ENCODE assay signal across 8 mouse cellular contexts in genomic region chr17:70377020-70377419, GRCm38 (mm10).
DNase-seq lines count a peak whose midpoint lies in the region; ATAC-seq and TF ChIP-seq lines count a peak whose summit lies in the region.

No protein-coding gene starts in this region.

- no peak for TF ChIP-seq EP300 in liver, postnatal 0 days (IDR thresholded peaks at IDR 0.05; ENCODE audit: low read depth)

- no peak for ATAC-seq in liver, postnatal 0 days

- H3K9me3 ChIP-seq in liver, postnatal 0 days (ENCODE audit: low read length) = no peaks in the 10 kb centered on the region

- no peak overlapping the region for H3K4me3 ChIP-seq in liver, postnatal 0 days (ENCODE audit: low read depth, low read length)

- H3K27ac ChIP-seq in liver, postnatal 0 days (ENCODE audit: low read depth) = no peak overlapping the region

- H3K4me1 ChIP-seq in liver, postnatal 0 days (ENCODE audit: insufficient read depth) = no peaks in the 10 kb centered on the region

- TF ChIP-seq CTCF in liver, postnatal 0 days (IDR thresholded peaks at IDR 0.05; ENCODE audit: low read depth) = no peak

- no peaks in the 10 kb centered on the region for H3K27me3 ChIP-seq in liver, postnatal 0 days (ENCODE audit: insufficient read depth, low read length)

- H3K9ac ChIP-seq in liver, postnatal 0 days (replicated peaks) = no peak overlapping the region

- no peaks in the 10 kb centered on the region for H3K36me3 ChIP-seq in liver, postnatal 0 days (replicated peaks; ENCODE audit: insufficient read depth, low read length)

- intact Hi-C loops in left cerebral cortex, postnatal 25 days (cut with DNase I) = no loop called here
- intact Hi-C loops in heart, postnatal 25 days (cut with DNase I) = no loop called here

- H3K4me2 ChIP-seq in liver, postnatal 0 days (ENCODE audit: low read depth, low read length) = no peak overlapping the region

- DNase-seq in adrenal gland, adult 2 months = peak; percentile 28
- DNase-seq in adrenal gland, postnatal 4 days (ENCODE audit: low spot score in 2 of 2) = no peak
- peak; percentile 25 for DNase-seq in layer of hippocampus, adult 9-11 months
- DNase-seq in layer of hippocampus, adult 9-10 months (ENCODE audit: low spot score) = no peak
- peak; percentile 11 for DNase-seq in adrenal gland, postnatal 25 days
- DNase-seq in left cerebral cortex, postnatal 25 days (ENCODE audit: low spot score in 2 of 2) = peak; percentile 46 to 70
- no peak for DNase-seq in liver, postnatal 0 days
- DNase-seq in heart, postnatal 25 days (ENCODE audit: low spot score) = no peak

- 56% methylated on average over 4 of the region's 4 CpGs for WGBS in liver, postnatal 0 days (ENCODE audit: insufficient replicate concordance)

Comparison
In these comparisons a context has a peak if more than half of its experiments do, and no peak if none do; other contexts are left out.
1. DNase-seq: peak in adrenal gland, adult 2 months (single experiment), layer of hippocampus, adult 9-11 months (single experiment), adrenal gland, postnatal 25 days (single experiment) and left cerebral cortex, postnatal 25 days (2 of 2); none in adrenal gland, postnatal 4 days (0 of 2), layer of hippocampus, adult 9-10 months (single experiment), liver, postnatal 0 days (single experiment) and heart, postnatal 25 days (single experiment).